In genomic region chr6:128837454-128838341, GRCm38 (mm10) we compare ENCODE assay signal across 9 mouse cellular contexts. TPM values are rescaled to one million over a fixed set of nuclear protein-coding genes. Genes with fewer than 3 reads are reported as not detected.
A peak's percentile ranks its signal among the peaks of the same experiment; 100 is the strongest.
DNase-seq lines count a peak whose midpoint lies in the region; ATAC-seq and TF ChIP-seq lines count a peak whose summit lies in the region.
"Had no signal": no experiment of that assay in that cellular context is flagged by ENCODE, and none has a peak within 500 bp of the region (broad histone marks: within the 10 kb centered on the region; RNA-seq: fewer than 3 reads in every experiment).

No protein-coding gene starts in this region.

- peak overlapping the region; percentile 71 for H3K4me2 ChIP-seq in lung, embryonic 15.5 days
- H3K4me2 ChIP-seq in kidney, postnatal 0 days (ENCODE audit: low read length), result peak overlapping the region; percentile 62
- H3K4me2 ChIP-seq in neural tube, embryonic 11.5 days (ENCODE audit: low read depth), result peak overlapping the region; percentile 37

- H3K9me3 ChIP-seq in lung, embryonic 15.5 days, result no peaks in the 10 kb centered on the region
- H3K9me3 ChIP-seq in forebrain, embryonic 10.5 days, result no peaks in the 10 kb centered on the region
- no peaks in the 10 kb centered on the region for H3K9me3 ChIP-seq in kidney, postnatal 0 days (replicated peaks; ENCODE audit: low read length)
- no peaks in the 10 kb centered on the region for H3K9me3 ChIP-seq in neural tube, embryonic 11.5 days (ENCODE audit: control insufficient read depth, low read length)

- peak overlapping the region; percentile 69 for H3K4me3 ChIP-seq in lung, embryonic 15.5 days
- H3K4me3 ChIP-seq in bone marrow macrophage, adult 2 months (ENCODE audit: insufficient read depth, low read length), result peak overlapping the region; percentile 92
- H3K4me3 ChIP-seq in forebrain, embryonic 10.5 days, result peak overlapping the region; percentile 71
- H3K4me3 ChIP-seq in kidney, postnatal 0 days (replicated peaks; ENCODE audit: low read depth, low read length), result peak overlapping the region; percentile 63
- peak overlapping the region; percentile 68 for H3K4me3 ChIP-seq in neural tube, embryonic 11.5 days (ENCODE audit: low read depth, low read length)

- peak; percentile 9; the same call in 1 of the 2 replicates for ATAC-seq in lung, embryonic 15.5 days (ENCODE audit: borderline replicate concordance, extremely low read depth, low FRiP score, low TSS enrichment)
- peak; percentile 19; the same call in 1 of the 2 replicates for ATAC-seq in kidney, postnatal 0 days (replicated peaks; ENCODE audit: low FRiP score, low read depth)
- peak; percentile 15 for ATAC-seq in neural tube, embryonic 11.5 days (ENCODE audit: insufficient read depth, low FRiP score, low TSS enrichment)

- TF ChIP-seq POLR2A in bone marrow macrophage, adult 2 months (IDR thresholded peaks at IDR 0.05; ENCODE audit: borderline replicate concordance, low read depth, low read length), result no peak

- peak overlapping the region; percentile 98 for H3K27ac ChIP-seq in lung, embryonic 15.5 days
- H3K27ac ChIP-seq in bone marrow macrophage, adult 2 months (ENCODE audit: insufficient read depth, low read depth, low read length), result no peak overlapping the region
- peak overlapping the region; percentile 93 for H3K27ac ChIP-seq in forebrain, embryonic 10.5 days
- peak overlapping the region; percentile 97 for H3K27ac ChIP-seq in kidney, postnatal 0 days
- no peak overlapping the region; the same call in 1 of the 2 replicates for H3K27ac ChIP-seq in neural tube, embryonic 11.5 days (ENCODE audit: low read depth, low read length)

- DNase-seq in lung, postnatal 14 days, result no peak
- peak; percentile 58 for DNase-seq in forebrain, embryonic 10.5 days (ENCODE audit: extremely low spot score, low spot score)
- peak; percentile 91 for DNase-seq in kidney, postnatal 0 days (ENCODE audit: low spot score)
- DNase-seq in neural tube, embryonic 11.5 days (ENCODE audit: low spot score), result peak; percentile 60
- DNase-seq in gastrocnemius, postnatal 10 days, result no peak
- no peak for DNase-seq in layer of hippocampus, adult 18-20 months (ENCODE audit: low spot score in 2 of 2)

- peaks cover 16% of the 10 kb centered on the region for H3K4me1 ChIP-seq in lung, embryonic 15.5 days
- peaks cover 21% of the 10 kb centered on the region; the same call in 1 of the 2 replicates for H3K4me1 ChIP-seq in bone marrow macrophage, adult 2 months (ENCODE audit: control insufficient read depth, insufficient read depth, low read length)
- H3K4me1 ChIP-seq in forebrain, embryonic 10.5 days, result peaks cover 34% of the 10 kb centered on the region
- no peaks in the 10 kb centered on the region for H3K4me1 ChIP-seq in kidney, postnatal 0 days (replicated peaks; ENCODE audit: insufficient read depth, low read length)
- H3K4me1 ChIP-seq in neural tube, embryonic 11.5 days (ENCODE audit: control insufficient read depth, insufficient read depth, low read length), result no peaks in the 10 kb centered on the region

- H3K27me3 ChIP-seq in lung, embryonic 15.5 days, result no peaks in the 10 kb centered on the region
- peaks cover 4% of the 10 kb centered on the region; the same call in 1 of the 2 replicates for H3K27me3 ChIP-seq in forebrain, embryonic 10.5 days (ENCODE audit: poor library complexity, severe bottlenecking)
- H3K27me3 ChIP-seq in kidney, postnatal 0 days (ENCODE audit: insufficient read depth, low read length), result no peaks in the 10 kb centered on the region
- no peaks in the 10 kb centered on the region for H3K27me3 ChIP-seq in neural tube, embryonic 11.5 days (ENCODE audit: control insufficient read depth, insufficient read depth, low read length)

- 2% methylated on average over 14 of the region's 14 CpGs for WGBS in lung, embryonic 15.5 days
- WGBS in forebrain, embryonic 10.5 days, result 2% methylated on average over 14 of the region's 14 CpGs
- WGBS in kidney, postnatal 0 days, result 3% methylated on average over 14 of the region's 14 CpGs
- 3% methylated on average over 14 of the region's 14 CpGs for WGBS in neural tube, embryonic 11.5 days

- peak overlapping the region; percentile 52 for H3K9ac ChIP-seq in lung, embryonic 15.5 days
- peak overlapping the region; percentile 82 for H3K9ac ChIP-seq in kidney, postnatal 0 days (ENCODE audit: low read depth, low read length)
- peak overlapping the region; percentile 51 for H3K9ac ChIP-seq in neural tube, embryonic 11.5 days (ENCODE audit: low read length)

- no peaks in the 10 kb centered on the region for H3K36me3 ChIP-seq in lung, embryonic 15.5 days
- H3K36me3 ChIP-seq in forebrain, embryonic 10.5 days (replicated peaks), result no peaks in the 10 kb centered on the region
- H3K36me3 ChIP-seq in kidney, postnatal 0 days (ENCODE audit: insufficient read depth, low read length), result no peaks in the 10 kb centered on the region
- H3K36me3 ChIP-seq in neural tube, embryonic 11.5 days (ENCODE audit: control insufficient read depth, insufficient read depth, low read length), result no peaks in the 10 kb centered on the region

- TF ChIP-seq CTCF in bone marrow macrophage, adult 2 months (IDR thresholded peaks at IDR 0.05; ENCODE audit: low read depth, low read length), result no peak
- no peak for TF ChIP-seq CTCF in kidney, postnatal 0 days (IDR thresholded peaks at IDR 0.05; ENCODE audit: low read depth)

RNA-seq across cellular contexts. Expression of gene Klrb1b, which starts 11.6 kb away (rescaled TPM):
- 0.16 and 0.18 TPM in 2 replicates for polyA plus RNA-seq in lung, embryonic 15.5 days (2015; fragmentation: Nextera tagmentation; extraction: Ambion mirVana)
- not detected in 2 replicates for polyA plus RNA-seq in bone marrow macrophage, adult 2 months (2012; ENCODE audit: insufficient read depth, insufficient read length, missing spikeins)
- polyA plus RNA-seq in forebrain, embryonic 10.5 days (2016; fragmentation: Nextera tagmentation; extraction: Ambion mirVana), result not detected in 2 replicates
- not detected in 2 replicates for polyA plus RNA-seq in kidney, postnatal 0 days (2015; fragmentation: Nextera tagmentation; extraction: Ambion mirVana)
- polyA plus RNA-seq in neural tube, embryonic 11.5 days (2014; fragmentation: Nextera tagmentation; extraction: Ambion mirVana), result 0.16 TPM in 1 of 2 replicates, not detected in the other
- total RNA-seq in gastrocnemius, postnatal 10 days (2021), result not detected
- not detected for total RNA-seq in layer of hippocampus, adult 18-20 months (2021)
- total RNA-seq: heart, postnatal 10 days had no signal

RNA-seq across cellular contexts. Expression of gene Gm44511, which starts 11.6 kb away (rescaled TPM):
- polyA plus RNA-seq in lung, embryonic 15.5 days (2015; fragmentation: Nextera tagmentation; extraction: Ambion mirVana), result not detected in 2 replicates
- polyA plus RNA-seq in bone marrow macrophage, adult 2 months (2012; ENCODE audit: insufficient read depth, insufficient read length, missing spikeins), result not detected in 2 replicates
- polyA plus RNA-seq in forebrain, embryonic 10.5 days (2016; fragmentation: Nextera tagmentation; extraction: Ambion mirVana), result not detected in 2 replicates
- not detected in 2 replicates for polyA plus RNA-seq in kidney, postnatal 0 days (2015; fragmentation: Nextera tagmentation; extraction: Ambion mirVana)
- not detected in 2 replicates for polyA plus RNA-seq in neural tube, embryonic 11.5 days (2014; fragmentation: Nextera tagmentation; extraction: Ambion mirVana)
- not detected for total RNA-seq in gastrocnemius, postnatal 10 days (2021)
- not detected for total RNA-seq in layer of hippocampus, adult 18-20 months (2021)
- total RNA-seq: heart, postnatal 10 days had no signal

RNA-seq across cellular contexts. Expression of gene Klrb1c, which starts 48.7 kb away (rescaled TPM):
- polyA plus RNA-seq in lung, embryonic 15.5 days (2015; fragmentation: Nextera tagmentation; extraction: Ambion mirVana), result 0.15 and 0.16 TPM in 2 replicates
- polyA plus RNA-seq in bone marrow macrophage, adult 2 months (2012; ENCODE audit: insufficient read depth, insufficient read length, missing spikeins), result not detected in 2 replicates
- polyA plus RNA-seq in forebrain, embryonic 10.5 days (2016; fragmentation: Nextera tagmentation; extraction: Ambion mirVana), result not detected in 2 replicates
- polyA plus RNA-seq in kidney, postnatal 0 days (2015; fragmentation: Nextera tagmentation; extraction: Ambion mirVana), result 0.16 and 0.17 TPM in 2 replicates
- not detected in 2 replicates for polyA plus RNA-seq in neural tube, embryonic 11.5 days (2014; fragmentation: Nextera tagmentation; extraction: Ambion mirVana)
- total RNA-seq in gastrocnemius, postnatal 10 days (2021), result under 1 TPM in 1 of 2 experiments, not detected in 1; 0.14 TPM
- not detected for total RNA-seq in layer of hippocampus, adult 18-20 months (2021)
- total RNA-seq: heart, postnatal 10 days had no signal

RNA-seq across cellular contexts. Expression of gene Clec2i, which starts 49.7 kb away (rescaled TPM):
- 0.24 and 0.32 TPM in 2 replicates for polyA plus RNA-seq in lung, embryonic 15.5 days (2015; fragmentation: Nextera tagmentation; extraction: Ambion mirVana)
- polyA plus RNA-seq in bone marrow macrophage, adult 2 months (2012; ENCODE audit: insufficient read depth, insufficient read length, missing spikeins), result 4.0 and 7.6 TPM in 2 replicates
- not detected in 2 replicates for polyA plus RNA-seq in forebrain, embryonic 10.5 days (2016; fragmentation: Nextera tagmentation; extraction: Ambion mirVana)
- 0.12 TPM in 1 of 2 replicates, not detected in the other for polyA plus RNA-seq in kidney, postnatal 0 days (2015; fragmentation: Nextera tagmentation; extraction: Ambion mirVana)
- not detected in 2 replicates for polyA plus RNA-seq in neural tube, embryonic 11.5 days (2014; fragmentation: Nextera tagmentation; extraction: Ambion mirVana)
- under 1 TPM in 1 of 2 experiments, not detected in 1; 0.16 TPM for total RNA-seq in gastrocnemius, postnatal 10 days (2021)
- total RNA-seq in layer of hippocampus, adult 18-20 months (2021), result not detected

RNA-seq across cellular contexts. Expression of gene BC035044, which starts 53.2 kb away (rescaled TPM):
- 0.83 and 1.4 TPM in 2 replicates for polyA plus RNA-seq in lung, embryonic 15.5 days (2015; fragmentation: Nextera tagmentation; extraction: Ambion mirVana)
- 1.4 and 1.5 TPM in 2 replicates for polyA plus RNA-seq in bone marrow macrophage, adult 2 months (2012; ENCODE audit: insufficient read depth, insufficient read length, missing spikeins)
- polyA plus RNA-seq in forebrain, embryonic 10.5 days (2016; fragmentation: Nextera tagmentation; extraction: Ambion mirVana), result 0.52 and 0.64 TPM in 2 replicates
- polyA plus RNA-seq in kidney, postnatal 0 days (2015; fragmentation: Nextera tagmentation; extraction: Ambion mirVana), result 0.51 and 0.65 TPM in 2 replicates
- polyA plus RNA-seq in neural tube, embryonic 11.5 days (2014; fragmentation: Nextera tagmentation; extraction: Ambion mirVana), result 0.58 and 1.3 TPM in 2 replicates
- under 1 TPM; 0.14 to 0.54 TPM for total RNA-seq in gastrocnemius, postnatal 10 days (2021)
- 1 to 10 TPM; 1.7 to 1.9 TPM for total RNA-seq in layer of hippocampus, adult 18-20 months (2021)

Comparison
In these comparisons a context has a peak if more than half of its experiments do, and no peak if none do; other contexts are left out.
1. H3K27ac ChIP-seq: peak in lung, embryonic 15.5 days (single experiment), forebrain, embryonic 10.5 days (single experiment) and kidney, postnatal 0 days (single experiment); none in bone marrow macrophage, adult 2 months (single experiment) and neural tube, embryonic 11.5 days (single experiment).
2. DNase-seq: peak in forebrain, embryonic 10.5 days (single experiment), kidney, postnatal 0 days (single experiment) and neural tube, embryonic 11.5 days (single experiment); none in lung, postnatal 14 days (single experiment), gastrocnemius, postnatal 10 days (single experiment) and layer of hippocampus, adult 18-20 months (0 of 2).
3. Peak in every context shown above with its lines, with median percentiles within 50 percentile points of each other: ATAC-seq, H3K4me2 ChIP-seq, H3K4me3 ChIP-seq and H3K9ac ChIP-seq.